Mouse (Mus musculus) neural tube, embryonic 10.5 days (tissue): ENCODE data around the gene Gm49336.

Experiments used
- DNase-seq: peaks from one replicate; pipeline ENCODE4 v3.0.0-alpha.2; 2017; ENCODE audit warnings: low spot score; ENCODE audit errors: extremely low spot score

Gm49336 gene

GRCm38 (mm10) chr14:60163367-60163766, 87.9 kb downstream of the Gm49336 start:
- DNase-seq, result no peak
